Mouse (Mus musculus) bone marrow macrophage, adult 2 months (primary cell): ENCODE measurements at regions not wholly inside any gene's neighbourhood (a gene's known extent, or its start where the extent isn't known, plus 50 kb on each side); places are given as distances from the start of the nearest gene placed in this dataset.

Experiments used
- CTCF ChIP-seq: IDR thresholded peaks from 2 replicates; pipeline ENCODE4 v1.5.1; 2012; ENCODE audit warnings: low read depth, mild to moderate bottlenecking, low read length, moderate library complexity
- POLR2A ChIP-seq: IDR thresholded peaks from 2 replicates; pipeline ENCODE4 v1.6.1; 2012; ENCODE audit warnings: mild to moderate bottlenecking, low read depth, low read length, borderline replicate concordance

GRCm38 (mm10) chr2:75461019-75461418 is 198.0 kb upstream of the Hnrnpa3 start:
- TF ChIP-seq CTCF (no peak), POLR2A (no peak)
